Mouse (Mus musculus) NIH3T3 (cell line): ENCODE data around the gene Sox18.

Experiments used
- DNase-seq: peaks from one replicate; pipeline ENCODE4 v3.0.0-alpha.2; 2012; ENCODE audit warnings: low read depth

Gene Sox18

GRCm38 (mm10) chr2:181671326-181671725, at the start of gene Sox18:
Gene Sox18, minus strand, starts transcription at chr2:181671640.
- DNase-seq, result no peak

- DNase-seq, result no peak
Measured at GRCm38 (mm10) chr2:181721200-181721599, 49.8 kb upstream of the Sox18 start.

- no peak for DNase-seq
Measured at GRCm38 (mm10) chr2:181720061-181720460, 48.6 kb upstream of the Sox18 start.

- no peak for DNase-seq
Measured at GRCm38 (mm10) chr2:181716991-181717390, 45.6 kb upstream of the Sox18 start.

- no peak for DNase-seq
Measured at GRCm38 (mm10) chr2:181715382-181715781, 43.9 kb upstream of the Sox18 start.

- no peak for DNase-seq
Measured at GRCm38 (mm10) chr2:181714903-181715326, 43.5 kb upstream of the Sox18 start, which contains the start of gene Oprl1. Gene Oprl1, plus strand, starts transcription at chr2:181715016.

GRCm38 (mm10) chr2:181713749-181714148, 42.3 kb upstream of the Sox18 start:
- DNase-seq, result no peak

GRCm38 (mm10) chr2:181706668-181707067, 35.2 kb upstream of the Sox18 start:
- peak; percentile 64 for DNase-seq

GRCm38 (mm10) chr2:181698241-181698640, 26.8 kb upstream of the Sox18 start, which contains the start of gene Lkaaear1:
Gene Lkaaear1, minus strand, starts transcription at chr2:181698442.
- DNase-seq, result no peak

GRCm38 (mm10) chr2:181696801-181697420, 25.5 kb upstream of the Sox18 start:
- DNase-seq, result no peak

- DNase-seq, result no peak
Measured at GRCm38 (mm10) chr2:181695776-181696175, 24.3 kb upstream of the Sox18 start.

GRCm38 (mm10) chr2:181694581-181694980, 23.1 kb upstream of the Sox18 start:
- no peak for DNase-seq

GRCm38 (mm10) chr2:181693339-181694280, 22.2 kb upstream of the Sox18 start, which contains the start of gene Rgs19:
Gene Rgs19, minus strand, starts transcription at chr2:181693977.
- peak; percentile 85 for DNase-seq

GRCm38 (mm10) chr2:181692304-181692703, 20.9 kb upstream of the Sox18 start:
- no peak for DNase-seq

GRCm38 (mm10) chr2:181691571-181691970, 20.1 kb upstream of the Sox18 start:
- no peak for DNase-seq

- no peak for DNase-seq
Measured at GRCm38 (mm10) chr2:181691083-181691482, 19.6 kb upstream of the Sox18 start.

GRCm38 (mm10) chr2:181689466-181690160, 18.2 kb upstream of the Sox18 start:
- DNase-seq, result no peak

GRCm38 (mm10) chr2:181687586-181687985, 16.1 kb upstream of the Sox18 start:
- no peak for DNase-seq

- no peak for DNase-seq
Measured at GRCm38 (mm10) chr2:181685686-181686085, 14.2 kb upstream of the Sox18 start.

GRCm38 (mm10) chr2:181684713-181685112, 13.3 kb upstream of the Sox18 start:
- DNase-seq, result no peak

GRCm38 (mm10) chr2:181683381-181683780, 11.9 kb upstream of the Sox18 start:
- DNase-seq, result no peak

GRCm38 (mm10) chr2:181681978-181682377, 10.5 kb upstream of the Sox18 start:
- DNase-seq, result no peak
